Mouse (Mus musculus): ENCODE results near the gene Foxred2.

GRCm38 (mm10) chr15:77969940-77970469 lies 13.5 kb upstream of the Foxred2 start:
- TF ChIP-seq POLR2A (IDR thresholded peaks at IDR 0.05; ENCODE audit: extremely low read depth, insufficient read depth, low read length) (no peak), CTCF (IDR thresholded peaks at IDR 0.05; ENCODE audit: extremely low read depth, insufficient read depth, low read length) (no peak)
